Mouse (Mus musculus): ENCODE data around the gene Defb43.
A peak's percentile ranks its signal among the peaks of the same experiment; 100 is the strongest.

Gene Defb43

GRCm38 (mm10) chr14:63066630-63067310, 55.2 kb downstream of the Defb43 start:
- peak; percentile 84 for DNase-seq (ENCODE audit: low read depth, low spot score)
